Mouse (Mus musculus) kidney, adult 2 months (tissue): ENCODE results near the gene Btbd35f30. TPM values are rescaled to one million over a fixed set of nuclear protein-coding genes. Genes with fewer than 3 reads are reported as not detected.
"Not testable (repeated sequence)": the region's sequence is repeated elsewhere in the genome, so short reads cannot be mapped to it uniquely, and the experiment has no call there.

Source experiments
- DNase-seq: peaks from one replicate; pipeline ENCODE4 v3.0.0; 2021
- H3K27ac ChIP-seq: fragments of 200-500 bp; 2 replicates; pipeline ENCODE4 v1.5.1; 2012; ENCODE audit warnings: low read depth, low read length, control low read depth, inconsistent platforms; ENCODE audit not compliant: insufficient read depth
- H3K27me3 ChIP-seq: fragments of 200-500 bp; replicated peaks from 2 replicates; pipeline ENCODE4 v1.6.1; 2012; ENCODE audit warnings: mild to moderate bottlenecking, moderate library complexity, low read length, inconsistent platforms; ENCODE audit not compliant: control insufficient read depth, insufficient read depth
- H3K36me3 ChIP-seq: fragments of 200-500 bp; 2 replicates; pipeline ENCODE4 v1.6.1; 2012; ENCODE audit warnings: mild to moderate bottlenecking, moderate library complexity, low read length, inconsistent platforms; ENCODE audit not compliant: control insufficient read depth, insufficient read depth
- H3K4me1 ChIP-seq: fragments of 200-500 bp; 2 replicates; pipeline ENCODE4 v1.6.1; 2011; ENCODE audit warnings: low read length; ENCODE audit not compliant: control insufficient read depth, insufficient read depth
- H3K4me3 ChIP-seq: fragments of 200-500 bp; 2 replicates; pipeline ENCODE4 v1.5.1; 2011; ENCODE audit warnings: mild to moderate bottlenecking, low read depth, low read length, control low read depth; ENCODE audit not compliant: insufficient read depth
- WGBS: fragments of 180-500 bp; shearing (Covaris S2); methylation state at CpG from one replicate; pipeline ENCODE4 v1.1.7; 2018; 5-methylcytosine and 5-hydroxymethylcytosine counted together
- polyA plus RNA-seq: library from polyadenylated mRNA; depleted of rRNA; stranded (reverse); fragments of >200 nt; gene quantifications from 2 replicates; pipeline ENCODE4 v1.2.3, GENCODE M21; 2012; rRNA removed

Gene Btbd35f30
- polyA plus RNA-seq = not detected in 2 replicates

DNA sequence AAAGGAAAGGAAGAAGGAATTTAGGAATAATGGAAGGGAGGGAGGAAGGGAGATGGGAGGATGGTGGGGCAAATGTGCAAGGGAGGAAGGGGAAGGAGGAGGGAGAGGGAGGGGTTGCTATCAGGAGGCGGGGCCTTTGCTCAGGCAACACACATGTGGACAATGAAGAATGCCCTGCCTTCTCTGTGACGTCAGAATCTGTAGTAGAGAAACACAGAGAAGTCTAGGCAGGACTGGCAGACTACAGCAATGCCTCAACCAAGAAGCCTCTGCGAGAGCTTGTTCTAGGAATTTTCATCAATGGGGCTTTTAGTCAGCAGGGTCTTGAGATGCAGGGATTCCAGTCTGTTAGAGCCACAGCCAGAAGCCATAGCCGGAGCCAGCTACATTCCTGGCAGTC, at the start of gene Btbd35f30:
Gene Btbd35f30 (plus strand): TSS at position 301 of the 400 bp plus-strand sequence.
- no CpG with 5 or more reads among the region's 4 CpGs for WGBS
- H3K4me1 ChIP-seq, DNase-seq, H3K27ac ChIP-seq, H3K36me3 ChIP-seq, H3K4me3 ChIP-seq, H3K27me3 ChIP-seq: not testable (repeated sequence)

DNA sequence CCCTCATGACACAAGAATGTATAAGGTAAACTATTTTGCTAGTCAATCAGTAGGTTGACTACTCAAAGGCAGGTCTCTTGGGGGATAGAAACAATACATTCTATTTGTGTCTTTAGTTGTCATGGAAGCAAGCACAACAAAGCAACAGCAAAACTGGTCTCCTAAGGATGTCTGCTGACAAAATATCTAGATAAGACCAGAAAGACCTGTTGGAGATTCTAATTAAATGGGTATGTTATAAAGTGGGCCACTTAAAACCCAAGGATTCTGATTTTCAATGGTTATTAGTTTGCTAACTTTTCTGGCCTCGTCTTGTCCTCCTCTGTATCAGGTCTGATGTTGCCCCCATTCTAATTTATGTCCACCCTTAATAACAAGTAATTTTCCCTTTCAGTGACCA, 47.0 kb downstream of the Btbd35f30 start, which contains the start of gene Gm21789:
Gene Gm21789 (plus strand): TSS at position 301 of the 400 bp plus-strand sequence.
- not testable (repeated sequence) for H3K27ac ChIP-seq, DNase-seq, H3K4me1 ChIP-seq, H3K27me3 ChIP-seq, H3K36me3 ChIP-seq, H3K4me3 ChIP-seq
- WGBS = no CpG with 5 or more reads among the region's 1 CpGs

Other genes starting within 250 kb of the Btbd35f30 start
- not detected in 2 replicates for gene Gm5926, start 243.9 kb upstream of the Btbd35f30 start, polyA plus RNA-seq
- gene Btbd35f21, start 168.5 kb upstream of the Btbd35f30 start, polyA plus RNA-seq = not detected in 2 replicates
- not detected in 2 replicates for gene Gm21789, start 47.1 kb downstream of the Btbd35f30 start, polyA plus RNA-seq
- not detected in 2 replicates for gene Btbd35f5, start 79.3 kb downstream of the Btbd35f30 start, polyA plus RNA-seq